Mouse (Mus musculus) urinary bladder, postnatal 25 days (tissue): ENCODE results near the gene 6030445D17Rik.

Experiments
- DNase-seq: peaks from one replicate; pipeline ENCODE4 v3.0.0; 2022; ENCODE audit warnings: low spot score

The 6030445D17Rik gene

DNA sequence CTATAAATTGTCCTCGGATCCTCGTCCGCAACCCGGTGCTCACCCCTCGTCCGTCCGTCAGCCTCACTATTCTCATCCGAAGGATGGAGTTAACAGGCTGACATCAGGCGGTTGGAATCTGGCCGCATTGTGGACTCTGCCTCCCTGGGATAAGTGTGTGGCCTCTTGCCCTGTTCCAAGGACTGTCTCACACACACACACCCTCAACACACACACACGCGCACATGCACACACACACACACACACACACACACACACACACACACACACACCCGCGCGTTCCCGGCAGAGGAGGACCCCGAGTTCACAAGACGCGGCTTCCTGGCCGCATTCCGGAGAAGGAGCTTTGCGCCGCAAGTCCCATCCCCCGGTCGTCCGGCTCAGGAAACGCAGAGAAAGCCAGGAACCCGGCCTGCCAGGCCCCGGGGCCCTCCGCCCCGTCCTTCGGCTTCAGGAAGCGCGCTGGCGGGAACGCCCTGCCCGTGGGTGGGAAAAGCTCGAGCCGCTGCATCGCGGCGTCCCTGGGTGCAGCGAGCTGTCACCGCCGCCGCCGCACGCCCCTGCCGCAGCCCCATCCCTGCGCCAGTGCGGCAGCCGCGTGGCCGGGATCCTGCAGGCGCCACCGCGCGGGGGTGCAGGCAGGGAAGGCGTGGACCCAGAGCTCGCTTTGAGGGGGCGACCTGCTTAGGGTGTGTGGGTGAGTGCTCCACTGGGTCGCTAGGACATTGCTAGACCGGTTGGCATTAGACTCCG lies at the start of gene 6030445D17Rik:
TSS of gene 6030445D17Rik (plus strand) at position 165 of the 753 bp plus-strand sequence.
- DNase-seq = peak; percentile 65

DNA sequence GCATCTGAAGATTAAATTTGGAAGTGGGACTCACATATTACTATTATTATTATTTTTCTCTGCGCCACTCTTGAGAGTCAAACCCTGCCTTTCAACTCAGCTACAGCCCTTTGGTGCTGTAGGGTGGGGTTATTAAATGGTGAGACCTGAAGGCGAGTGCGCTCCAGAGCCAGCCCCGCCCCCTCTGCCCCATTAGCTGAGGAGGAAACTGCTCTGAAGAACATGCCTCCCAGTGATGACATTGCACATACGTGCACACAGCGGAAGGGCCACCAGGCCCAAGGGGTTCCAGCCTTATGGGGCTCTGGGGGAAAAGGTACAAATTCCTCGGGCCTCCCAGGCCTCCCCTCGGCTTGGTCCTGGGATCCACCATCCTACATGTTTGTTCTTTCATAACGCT lies 46.6 kb upstream of the 6030445D17Rik start:
- DNase-seq = no peak

DNA sequence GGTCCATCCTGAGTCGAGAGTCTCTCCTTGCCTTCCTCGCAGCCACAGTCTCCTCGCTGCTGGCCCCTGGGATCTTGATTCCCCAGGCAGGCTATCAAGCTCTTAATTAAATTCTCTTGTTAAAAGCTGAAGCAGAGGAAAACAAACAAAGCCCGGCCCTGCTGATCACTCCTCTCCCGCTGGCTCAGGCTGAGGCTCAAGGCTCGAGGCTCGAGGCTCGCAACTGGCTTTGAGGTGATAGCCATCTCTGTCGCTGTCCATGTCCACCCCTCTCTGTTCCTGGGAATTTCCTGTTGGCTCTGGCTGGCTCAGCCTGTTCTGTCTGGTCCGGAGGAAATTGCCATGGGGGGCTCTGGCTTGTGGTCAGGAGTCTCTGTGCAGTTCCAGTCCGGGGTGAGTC lies 43.1 kb upstream of the 6030445D17Rik start:
- DNase-seq = no peak

DNA sequence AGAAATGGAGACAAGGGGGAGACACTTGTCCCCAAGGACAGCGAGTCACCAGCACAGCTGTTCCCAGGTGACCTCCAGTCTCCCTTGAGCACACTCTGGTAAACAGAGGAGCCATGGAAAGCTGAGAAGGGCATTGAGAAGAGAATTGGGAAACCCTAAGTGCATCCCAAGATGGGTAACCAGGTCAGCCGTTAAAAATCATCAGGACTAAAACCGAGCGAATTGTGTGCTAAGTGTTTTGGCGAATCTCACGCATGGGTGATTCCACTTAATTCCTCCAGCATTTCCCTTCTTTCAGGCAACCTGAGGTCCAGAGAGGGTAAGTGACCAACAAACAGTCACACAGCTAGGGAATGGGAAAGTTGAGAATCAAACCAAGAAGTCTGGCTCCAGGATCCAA lies 42.7 kb upstream of the 6030445D17Rik start:
- DNase-seq = no peak

DNA sequence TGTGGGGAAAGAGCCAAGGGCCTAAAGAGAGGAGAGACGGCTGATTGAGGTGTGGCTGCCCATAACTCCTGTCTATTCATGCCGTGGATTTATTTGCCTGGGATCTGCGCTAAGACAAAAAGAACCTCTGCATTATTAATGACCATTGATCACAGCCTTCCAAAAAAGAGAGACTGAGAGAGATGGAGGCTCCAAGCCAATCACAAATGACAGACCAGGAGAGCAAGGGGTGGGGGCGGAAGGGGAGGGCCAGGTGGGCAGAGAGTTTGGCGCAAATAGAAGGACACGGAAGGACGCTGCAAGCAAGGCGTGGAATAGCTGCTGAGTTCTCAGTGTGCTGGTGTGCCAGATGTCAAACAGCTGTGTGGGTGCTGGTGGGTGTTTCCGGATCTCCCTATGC lies 38.8 kb upstream of the 6030445D17Rik start, which contains the start of gene Htr1d:
TSS of gene Htr1d (plus strand) at position 301 of the 400 bp plus-strand sequence.
- DNase-seq = no peak

DNA sequence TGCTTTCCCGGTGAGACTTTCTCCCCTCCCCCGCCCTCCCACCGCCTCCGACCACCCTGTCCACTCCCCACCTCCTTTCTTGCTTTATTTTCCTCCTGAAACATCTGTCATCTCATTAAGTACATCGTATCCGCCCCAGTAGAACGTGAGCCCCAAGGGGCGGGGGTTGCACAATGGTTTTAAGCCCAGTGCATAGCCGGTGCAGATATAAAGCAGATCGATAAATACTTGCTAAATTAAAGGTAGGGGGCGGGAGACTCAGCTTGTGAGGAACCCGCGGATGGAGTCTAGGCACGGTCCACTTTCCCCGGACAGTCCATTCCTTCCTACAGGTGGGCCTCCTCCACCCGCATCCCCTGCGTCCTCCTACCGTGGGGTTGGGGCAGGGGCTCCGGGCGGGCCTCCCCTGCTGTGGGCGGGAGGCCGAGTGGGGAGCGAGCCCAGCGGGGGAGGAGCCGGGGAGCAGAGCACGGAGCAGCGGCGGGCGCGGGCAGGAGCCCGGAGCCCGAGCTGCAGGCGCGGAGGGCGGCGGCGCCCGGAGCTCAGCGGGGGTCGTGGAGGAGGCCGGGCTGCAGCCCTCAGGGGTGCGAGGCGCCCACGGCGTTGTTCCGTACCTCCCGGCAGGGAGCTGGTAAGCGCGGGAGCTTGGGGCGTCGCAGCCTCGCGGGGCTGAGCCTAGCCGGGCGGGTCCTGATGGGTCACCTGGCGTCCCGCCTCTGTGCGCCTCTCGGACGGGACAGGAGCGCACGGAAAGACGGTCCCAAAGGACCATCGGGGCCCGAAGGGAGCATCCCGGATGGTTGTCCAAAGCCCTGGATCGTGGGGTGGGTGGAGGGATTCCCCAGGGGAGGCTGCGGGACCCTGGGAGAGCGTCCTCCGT lies 37.7 kb upstream of the 6030445D17Rik start:
- DNase-seq = no peak

DNA sequence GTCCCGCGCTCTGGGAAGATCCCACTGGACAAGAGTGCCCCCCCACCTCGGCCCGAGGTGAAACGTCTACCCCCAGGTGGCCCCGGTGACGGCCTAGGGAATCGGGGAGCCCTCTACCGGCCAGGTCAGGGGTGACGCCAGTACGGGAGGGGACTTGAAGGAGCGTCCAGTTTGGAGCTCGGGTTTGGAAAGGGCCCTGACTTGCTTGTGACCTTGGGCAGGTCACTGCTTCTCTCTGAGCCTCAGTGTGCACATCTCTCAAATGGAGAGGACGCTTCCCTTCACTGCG lies 37.1 kb upstream of the 6030445D17Rik start:
- DNase-seq = peak; percentile 39

DNA sequence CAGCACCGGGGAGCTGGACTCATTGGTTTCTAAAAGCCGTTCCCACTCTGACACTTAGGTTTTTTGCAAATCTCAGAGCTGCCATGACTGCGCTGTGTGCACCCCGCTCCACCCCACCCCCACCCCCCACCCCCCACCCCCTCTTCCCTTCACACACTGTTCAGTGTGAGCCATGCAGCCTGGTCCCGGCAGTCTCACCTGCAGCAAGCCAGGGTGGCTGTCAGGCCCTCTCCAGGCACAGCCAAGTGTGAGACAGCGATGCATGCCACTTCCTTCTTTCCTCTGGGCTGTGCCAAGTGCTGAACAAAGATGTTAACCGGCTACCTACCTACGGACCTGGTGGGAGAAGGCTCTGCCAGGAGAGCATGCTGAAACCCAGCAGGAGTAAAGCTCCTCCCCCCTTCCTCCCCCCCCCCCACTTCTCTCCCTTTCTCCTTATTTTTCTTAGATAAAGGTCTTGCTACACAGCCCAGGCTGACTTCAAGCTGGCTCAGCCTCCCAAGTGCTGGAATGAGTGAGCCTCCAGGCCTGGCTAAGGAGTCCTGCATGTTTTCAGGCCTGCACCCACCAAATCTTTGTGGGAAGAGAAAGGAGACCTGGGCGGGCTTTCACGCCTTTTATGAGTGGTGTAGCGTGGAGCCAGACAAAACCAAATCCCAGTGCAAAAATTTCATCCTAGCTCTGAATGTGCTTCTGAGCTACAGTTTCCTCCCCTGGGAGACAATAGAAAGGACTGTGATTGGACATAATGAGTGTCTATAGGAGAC lies 31.3 kb upstream of the 6030445D17Rik start:
- no peak for DNase-seq

DNA sequence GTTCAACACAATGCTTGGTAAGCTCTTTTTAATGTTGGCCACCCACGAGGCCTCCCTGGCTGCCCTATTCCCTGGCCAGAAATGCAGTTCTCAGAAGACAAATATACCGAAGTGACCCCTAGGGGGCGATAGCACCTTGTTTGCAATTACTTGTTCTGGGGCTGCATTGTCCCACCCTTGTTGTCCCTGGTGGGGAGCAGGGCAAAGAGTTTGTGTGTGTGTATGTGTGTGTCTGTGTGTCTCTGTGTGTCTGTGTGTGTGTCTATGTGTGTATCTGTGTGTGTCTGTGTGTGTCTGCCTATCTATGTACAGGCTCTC lies 30.7 kb upstream of the 6030445D17Rik start:
- peak; percentile 68 for DNase-seq

DNA sequence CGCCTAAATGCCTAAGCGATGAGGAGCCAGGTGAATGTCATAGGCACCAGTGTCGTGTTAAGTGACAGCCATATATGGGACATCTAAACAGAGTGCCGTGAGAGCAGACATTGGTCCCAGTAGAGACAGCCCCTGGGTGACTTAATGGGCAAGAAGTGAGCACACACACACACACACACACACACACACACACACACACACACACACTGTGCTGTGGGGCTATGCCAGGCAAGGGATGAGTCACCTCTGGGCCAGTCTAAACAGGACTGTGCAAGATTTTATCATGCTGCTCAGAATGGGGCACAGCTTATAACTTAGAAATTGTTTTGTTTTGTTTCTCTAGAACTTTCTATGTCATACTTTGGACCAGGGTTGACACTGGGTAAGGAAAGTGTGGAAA lies 28.0 kb upstream of the 6030445D17Rik start:
- peak; percentile 58 for DNase-seq

DNA sequence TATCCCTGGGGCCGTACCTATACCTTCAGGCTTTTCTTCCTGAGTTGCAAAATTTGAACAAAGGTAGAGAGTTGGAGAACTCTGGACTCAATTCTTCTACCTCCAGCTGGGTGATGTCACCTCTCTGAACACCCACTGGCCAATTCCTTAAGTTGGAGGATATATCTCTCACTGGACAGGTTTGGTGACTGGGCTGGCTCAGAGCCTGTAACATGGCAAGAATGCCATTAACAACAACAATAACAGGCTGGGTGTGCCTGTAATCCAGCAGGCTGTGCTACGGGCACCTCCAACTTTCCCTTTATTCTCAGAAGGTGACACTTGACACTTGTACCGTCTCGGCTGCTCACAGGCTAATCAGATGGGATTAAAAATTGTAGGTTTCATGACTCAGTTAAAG lies 22.9 kb upstream of the 6030445D17Rik start:
- DNase-seq = peak; percentile 27

DNA sequence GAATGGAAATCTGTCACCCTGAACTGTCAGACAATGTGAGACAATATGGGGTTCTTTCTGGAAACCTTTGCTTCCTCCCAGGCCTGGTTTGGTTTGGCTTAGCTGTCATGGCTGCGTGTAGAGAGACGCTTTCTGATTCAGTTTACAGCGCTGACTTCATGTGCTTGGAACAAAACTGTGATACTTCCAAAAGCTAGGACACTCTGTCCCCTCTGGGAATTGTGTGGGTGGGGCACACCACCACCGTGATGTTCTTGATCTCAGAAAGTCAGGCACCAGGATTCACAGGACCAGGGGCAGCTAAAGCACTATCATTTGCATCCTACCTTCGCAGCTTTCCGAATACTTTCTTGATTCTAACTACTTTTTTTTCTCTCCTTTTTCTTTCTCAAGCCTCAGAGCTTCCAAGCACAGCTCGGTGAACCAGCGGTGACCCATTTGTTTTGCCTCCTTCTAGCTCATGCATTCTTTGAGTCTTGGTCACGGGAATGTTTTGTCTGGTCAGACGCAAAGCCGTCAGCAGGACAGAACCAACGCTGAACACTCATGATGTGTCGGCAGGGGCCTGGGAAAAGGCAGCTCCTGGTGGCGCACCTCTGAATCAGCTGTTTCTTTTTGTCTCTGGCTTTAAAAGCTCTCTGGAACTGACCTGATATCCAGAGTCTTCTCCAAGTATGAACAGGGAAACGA lies 20.6 kb upstream of the 6030445D17Rik start:
- no peak for DNase-seq

DNA sequence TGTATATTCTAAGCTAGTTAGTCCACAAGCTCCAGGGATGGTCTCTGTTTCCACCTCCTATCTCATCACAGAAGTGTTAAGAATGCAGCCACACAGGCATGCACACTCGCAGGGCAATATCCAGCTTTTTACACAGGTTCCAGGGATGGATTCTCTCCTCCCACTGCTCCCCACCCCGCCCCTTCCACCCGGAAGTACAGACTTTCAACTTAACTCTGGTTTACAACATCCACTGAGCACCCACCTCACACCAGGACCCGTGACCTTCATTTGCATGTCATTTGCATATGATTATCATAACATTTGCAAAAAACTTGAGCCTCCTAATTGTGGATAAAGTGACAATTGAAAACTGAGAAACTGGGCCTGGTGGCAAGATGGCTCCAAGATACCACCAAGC lies 17.5 kb upstream of the 6030445D17Rik start:
- DNase-seq = no peak

DNA sequence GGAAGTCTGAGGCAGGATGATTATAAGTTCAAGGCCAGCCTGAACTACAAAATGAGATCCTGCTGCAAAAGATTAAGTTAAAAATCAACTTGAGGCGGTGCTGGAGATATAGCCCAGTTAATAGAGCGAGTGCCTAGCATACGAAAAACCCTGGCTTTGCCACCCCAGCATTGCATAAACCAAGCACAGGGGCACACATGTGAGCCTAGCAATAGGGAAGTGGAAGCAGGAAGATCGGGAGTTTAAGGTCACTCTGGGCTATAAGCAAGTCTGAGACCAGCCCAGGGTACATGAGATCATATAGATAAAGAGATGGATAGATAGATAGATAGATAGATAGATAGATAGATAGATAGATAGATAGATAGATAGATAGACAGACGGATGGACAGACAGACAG lies 12.3 kb upstream of the 6030445D17Rik start:
- no peak for DNase-seq

DNA sequence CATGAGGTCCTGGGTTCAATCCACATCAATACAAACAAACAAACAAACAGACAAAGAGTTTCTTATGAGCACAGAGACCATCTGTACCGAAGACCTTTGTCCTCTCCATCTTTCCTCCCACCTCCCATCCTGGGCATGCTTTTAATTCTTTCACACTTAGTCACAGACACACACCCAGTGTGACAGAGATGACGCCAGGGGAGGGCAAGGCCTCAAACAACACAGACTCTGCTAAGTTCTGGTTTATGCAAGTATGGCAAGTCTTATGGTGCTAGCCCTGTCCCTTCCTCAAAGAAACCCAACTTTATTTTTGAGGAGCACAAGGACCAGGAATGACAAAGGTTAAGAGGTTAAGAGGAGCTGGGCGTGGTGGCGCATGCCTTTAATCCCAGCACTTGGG lies 11.8 kb upstream of the 6030445D17Rik start:
- DNase-seq = no peak

DNA sequence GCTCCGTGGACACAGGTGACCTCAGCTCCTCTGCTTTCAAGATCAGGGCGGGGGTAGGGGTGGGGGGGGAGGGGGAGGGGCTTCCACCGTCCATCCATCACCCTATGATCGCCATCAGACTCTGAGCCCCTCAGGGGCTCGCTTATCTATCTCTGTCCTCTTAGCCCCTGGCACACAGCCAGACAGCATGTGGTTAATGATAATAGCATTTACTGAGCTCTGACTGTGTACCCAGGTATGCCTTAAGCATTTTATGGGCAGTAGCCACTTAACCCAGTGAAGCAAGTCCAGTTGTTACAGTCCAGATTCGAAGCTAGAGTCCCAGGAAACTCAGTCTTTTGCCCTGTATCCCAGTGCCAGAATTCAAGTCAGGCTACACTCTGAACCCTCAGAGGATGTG lies 10.5 kb upstream of the 6030445D17Rik start:
- no peak for DNase-seq

DNA sequence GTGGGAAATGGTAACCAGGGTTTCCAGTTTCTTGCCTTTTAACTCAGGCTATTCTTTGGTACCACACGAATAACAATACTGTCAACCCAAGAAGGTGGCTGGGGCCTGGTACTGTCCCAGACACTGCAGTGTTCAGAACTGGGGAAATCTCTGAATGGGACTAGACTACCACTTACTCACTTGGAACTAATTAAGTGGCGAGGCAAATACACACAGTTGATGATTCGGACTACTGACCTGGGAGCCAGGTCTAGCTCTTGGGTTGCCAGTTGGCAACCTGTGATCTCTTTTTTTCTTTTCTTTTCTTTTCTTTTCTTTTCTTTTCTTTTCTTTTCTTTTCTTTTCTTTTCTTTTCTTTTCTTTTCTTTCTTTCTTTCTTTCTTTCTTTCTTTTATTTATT lies 9.8 kb upstream of the 6030445D17Rik start:
- no peak for DNase-seq

DNA sequence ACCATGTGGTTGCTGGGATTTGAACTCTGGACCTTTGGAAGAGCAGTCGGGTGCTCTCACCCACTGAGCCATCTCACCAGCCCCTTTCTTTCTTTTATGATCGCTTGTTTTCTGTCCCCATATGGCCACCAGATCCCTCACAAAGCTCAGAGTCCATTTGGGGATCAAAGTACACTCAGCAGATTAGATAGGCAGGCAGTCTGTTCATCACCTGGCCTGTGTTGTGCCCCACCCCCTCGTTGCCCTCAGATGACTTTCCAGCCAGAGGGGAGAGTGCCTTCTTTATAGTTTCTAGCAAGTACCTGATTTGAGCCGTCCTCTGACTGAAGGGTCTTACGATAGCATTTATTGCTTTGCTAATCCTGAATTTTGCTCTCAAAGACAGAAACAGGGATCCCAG lies 9.3 kb upstream of the 6030445D17Rik start:
- DNase-seq = no peak

DNA sequence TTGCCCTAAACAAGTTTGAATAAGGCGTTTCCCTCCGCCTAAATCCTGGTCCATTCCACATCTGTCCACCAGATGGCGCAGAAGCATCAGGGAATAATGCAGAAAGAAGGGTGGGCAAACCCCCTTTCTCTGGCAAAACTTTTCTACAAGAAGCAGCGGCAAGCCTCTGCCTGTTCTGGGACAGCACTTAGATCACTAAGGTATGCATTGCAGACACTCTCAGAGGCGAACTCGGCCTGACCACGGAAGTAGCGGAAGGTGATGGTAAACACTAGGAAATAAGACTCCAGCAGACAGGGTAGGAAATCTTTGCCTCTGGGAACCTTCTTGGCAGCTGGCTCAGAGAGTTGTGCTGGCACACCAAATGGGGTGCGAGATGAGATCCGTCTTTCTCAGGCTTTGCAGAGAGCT lies 7.2 kb upstream of the 6030445D17Rik start:
- DNase-seq = peak; percentile 81

DNA sequence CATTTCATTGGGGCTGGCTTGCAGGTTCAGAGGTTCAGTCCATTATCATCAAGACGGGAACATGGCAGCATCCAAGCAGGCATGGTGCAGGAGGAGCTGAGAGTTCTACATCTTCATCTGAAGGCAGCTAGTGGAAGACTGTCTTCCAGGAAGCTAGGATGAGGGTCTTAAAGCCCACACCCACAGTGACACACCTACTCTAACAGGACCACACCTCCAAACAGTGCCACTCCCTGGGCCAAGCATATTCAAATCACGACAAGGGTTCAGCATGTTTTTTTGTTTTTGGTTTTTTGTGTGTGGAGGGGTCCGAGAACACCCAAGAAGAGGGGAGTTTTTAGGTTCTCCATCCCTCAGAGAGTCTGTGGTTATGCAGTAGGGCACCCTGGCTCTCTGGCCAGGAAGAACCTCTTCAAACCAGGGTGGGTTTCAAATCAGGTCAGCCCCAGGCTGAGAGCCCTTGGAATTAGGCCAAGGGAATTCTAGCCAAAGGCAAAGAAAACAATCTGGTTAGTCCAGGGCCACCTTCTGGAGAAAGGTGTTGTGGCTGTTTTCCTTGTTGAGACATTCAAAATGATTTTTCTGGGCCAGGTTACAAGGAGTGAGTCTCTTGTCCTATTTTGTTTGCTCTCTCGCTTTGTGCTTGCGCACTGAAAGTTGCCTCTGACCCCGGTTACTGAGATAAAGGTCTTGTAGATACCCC lies 5.4 kb upstream of the 6030445D17Rik start:
- DNase-seq = no peak

DNA sequence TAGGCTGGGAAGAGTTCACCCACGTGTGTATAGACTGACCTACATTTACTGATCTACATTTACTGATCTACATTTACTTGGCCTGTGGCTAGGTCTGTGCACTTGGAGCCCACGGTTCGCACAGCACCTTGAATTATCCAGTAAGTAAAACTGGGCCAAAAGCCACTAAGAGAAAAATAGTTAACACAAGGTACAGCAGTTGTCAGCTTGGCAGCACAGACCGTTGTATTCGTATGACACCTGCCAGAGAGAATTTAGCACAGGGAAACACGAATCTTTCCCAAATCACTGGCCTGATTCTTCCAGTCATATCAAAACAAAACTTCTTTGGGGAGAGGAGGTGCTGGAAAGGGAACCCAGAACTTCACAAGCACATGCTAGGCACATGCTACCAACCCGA lies 3.8 kb upstream of the 6030445D17Rik start:
- no peak for DNase-seq

DNA sequence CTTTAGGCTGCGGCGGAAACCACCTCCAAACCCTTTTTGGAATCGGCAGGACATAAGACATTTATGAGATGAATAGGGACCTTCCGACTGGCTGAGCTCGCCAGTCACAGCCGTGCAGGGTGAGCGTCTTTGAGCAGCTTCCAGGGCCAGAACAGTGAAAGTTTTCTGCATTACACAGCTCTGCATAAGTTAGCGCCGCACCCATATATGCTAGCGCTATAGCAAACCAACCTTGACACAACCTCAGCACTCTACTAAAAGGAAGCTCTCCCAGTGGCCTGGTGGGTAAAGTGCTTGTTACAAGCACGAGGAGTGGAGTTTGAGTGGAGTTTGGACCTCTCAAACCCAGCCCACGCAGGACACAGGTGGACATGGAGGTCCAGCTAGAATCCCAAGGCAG lies 2.8 kb upstream of the 6030445D17Rik start:
- DNase-seq = no peak
